Mouse (Mus musculus) stomach, postnatal 0 days (tissue): ENCODE data around the gene Akt3.

Experiments used
- CTCF ChIP-seq: IDR thresholded peaks from 2 replicates; pipeline ENCODE4 v1.5.1; 2016; ENCODE audit warnings: antibody characterized with exemption, low read depth, mild to moderate bottlenecking, moderate library complexity
- EP300 ChIP-seq: optimal IDR thresholded peaks from 2 replicates; pipeline ENCODE3; 2016; ENCODE audit warnings: antibody characterized with exemption

- TF ChIP-seq CTCF, result no peak
- no peak for TF ChIP-seq EP300
These were observed 261.8 kb downstream of the Akt3 start for GRCm38 (mm10) chr1:176996166-176996565.
